Comparison of ENCODE assay signal across 11 mouse cellular contexts in the genomic region with DNA sequence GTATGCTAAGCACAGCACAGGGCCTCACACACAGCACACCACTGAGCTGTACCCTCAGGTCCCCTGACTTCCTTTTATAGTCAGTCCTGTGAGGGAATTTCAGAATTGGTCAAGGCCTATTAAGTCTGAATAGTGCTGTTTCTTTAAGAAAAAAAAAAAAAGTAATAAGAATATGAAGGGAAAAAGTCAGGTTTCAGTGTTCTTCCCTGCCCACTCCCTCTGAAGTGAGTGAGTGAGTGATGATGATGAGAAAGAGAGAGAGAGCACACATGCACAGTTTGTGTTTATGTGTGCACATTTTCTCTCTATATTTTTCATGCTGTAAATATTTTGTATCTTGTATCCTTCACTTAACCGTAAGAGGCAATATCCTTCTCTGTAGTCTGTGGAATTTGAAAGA. TPM values are rescaled to one million over a fixed set of nuclear protein-coding genes. Genes with fewer than 3 reads are reported as not detected.
DNase-seq lines count a peak whose midpoint lies in the region; ATAC-seq and TF ChIP-seq lines count a peak whose summit lies in the region.
"Had no signal": no experiment of that assay in that cellular context is flagged by ENCODE, and none has a peak within 500 bp of the region (broad histone marks: within the 10 kb centered on the region; RNA-seq: fewer than 3 reads in every experiment).

No protein-coding gene starts in this region.

- no peak for ATAC-seq in kidney, embryonic 14.5 days (ENCODE audit: low FRiP score, low TSS enrichment)
- ATAC-seq in liver, embryonic 13.5 days (ENCODE audit: low read depth), result peak; percentile 37; the same call in 1 of the 2 replicates

- no peak overlapping the region for H3K9ac ChIP-seq in kidney, embryonic 14.5 days (ENCODE audit: low read depth, low read length)
- H3K9ac ChIP-seq in CH12.LX (ENCODE audit: insufficient read depth, low read depth), result no peak overlapping the region
- H3K9ac ChIP-seq in liver, embryonic 13.5 days, result peak overlapping the region; percentile 47
- H3K9ac ChIP-seq: hindbrain, embryonic 15.5 days had no signal

- no peak overlapping the region for H3K4me2 ChIP-seq in kidney, embryonic 14.5 days (replicated peaks; ENCODE audit: low read depth, low read length)
- H3K4me2 ChIP-seq in CH12.LX (ENCODE audit: insufficient read depth, low read depth, poor library complexity, severe bottlenecking), result 0 out of 2 replicates have a peak overlapping the region, but pooled peaks have one; percentile 40
- peak overlapping the region; percentile 39 for H3K4me2 ChIP-seq in liver, embryonic 13.5 days
- H3K4me2 ChIP-seq: hindbrain, embryonic 15.5 days had no signal

- no peak overlapping the region for H3K4me3 ChIP-seq in kidney, embryonic 14.5 days (ENCODE audit: low read length)
- no peak overlapping the region for H3K4me3 ChIP-seq in CH12.LX (replicated peaks in 1 of 3; ENCODE audit: low read depth in 2 of 3, low read length in 2 of 3, poor library complexity in 1 of 3)
- no peak overlapping the region for H3K4me3 ChIP-seq in liver, embryonic 13.5 days (replicated peaks)
- H3K4me3 ChIP-seq: hindbrain, embryonic 15.5 days had no signal

- no peaks in the 10 kb centered on the region for H3K9me3 ChIP-seq in kidney, embryonic 14.5 days (ENCODE audit: control insufficient read depth, low read length)
- no peaks in the 10 kb centered on the region for H3K9me3 ChIP-seq in CH12.LX (replicated peaks; ENCODE audit: low read length)
- H3K9me3 ChIP-seq in liver, embryonic 13.5 days (replicated peaks), result no peaks in the 10 kb centered on the region
- H3K9me3 ChIP-seq: hindbrain, embryonic 15.5 days had no signal

- no peak for TF ChIP-seq CTCF in CH12.LX (conservative IDR thresholded peaks at IDR 0.05 in 1 of 2, IDR thresholded peaks at IDR 0.05 in 1 of 2; ENCODE audit: low read depth in 2 of 2, low read length in 2 of 2)

- no peak for TF ChIP-seq EP300 in CH12.LX (IDR thresholded peaks at IDR 0.05; ENCODE audit: low read length)

- in situ Hi-C loops in CH12.LX (cut with MboI; ENCODE audit: low pct_ligation_motif_present, low pct_unique_long_range_greater_than_20kb, low sequenced_read_pairs), result no loop called here

- 73% methylated on average over 1 of the region's 1 CpGs for WGBS in kidney, embryonic 14.5 days
- WGBS in liver, embryonic 13.5 days (ENCODE audit: insufficient replicate concordance), result 5% methylated on average over 1 of the region's 1 CpGs

- peaks cover 12% of the 10 kb centered on the region for H3K4me1 ChIP-seq in kidney, embryonic 14.5 days (ENCODE audit: control insufficient read depth, insufficient read depth, low read length)
- peaks cover 2 to 87% of the 10 kb centered on the region in 2 experiments; a peak in 3 of 4 replicates for H3K4me1 ChIP-seq in CH12.LX (ENCODE audit: control insufficient read depth in 1 of 2, insufficient read depth in 2 of 2)
- H3K4me1 ChIP-seq in liver, embryonic 13.5 days (replicated peaks), result peaks cover 35% of the 10 kb centered on the region

- no peaks in the 10 kb centered on the region for H3K36me3 ChIP-seq in kidney, embryonic 14.5 days (ENCODE audit: control insufficient read depth, insufficient read depth, low read length)
- peaks cover 2 to 72% of the 10 kb centered on the region in 2 experiments for H3K36me3 ChIP-seq in CH12.LX (replicated peaks in 1 of 2; ENCODE audit: control insufficient read depth in 1 of 2, insufficient read depth in 1 of 2, low read length in 1 of 2)
- H3K36me3 ChIP-seq in liver, embryonic 13.5 days, result no peaks in the 10 kb centered on the region
- H3K36me3 ChIP-seq: hindbrain, embryonic 15.5 days had no signal

- no peak for DNase-seq in kidney, postnatal 25 days
- DNase-seq in 3T3-L1 (ENCODE audit: low read depth, low spot score), result peak; percentile 51
- peak; percentile 20 for DNase-seq in CH12.LX (ENCODE audit: extremely low read depth)
- no peak for DNase-seq in liver, embryonic 13.5 days
- no peak for DNase-seq in cerebellum, adult 8-10 months
- DNase-seq in natural killer cell, adult 2 months (ENCODE audit: low spot score in 2 of 2), result no peak
- DNase-seq: cerebellum, postnatal 10 days; layer of hippocampus, adult 9-11 months; thymus, postnatal 36 days had no signal

- H3K27me3 ChIP-seq in kidney, embryonic 14.5 days (ENCODE audit: control insufficient read depth, insufficient read depth, low read length), result no peaks in the 10 kb centered on the region
- no peaks in the 10 kb centered on the region for H3K27me3 ChIP-seq in CH12.LX (replicated peaks)
- no peaks in the 10 kb centered on the region for H3K27me3 ChIP-seq in liver, embryonic 13.5 days
- H3K27me3 ChIP-seq: hindbrain, embryonic 15.5 days had no signal

- dilution Hi-C loops in CH12.LX (cut with MboI; ENCODE audit: extremely low pct_ligation_motif_present, extremely low pct_unique_long_range_greater_than_20kb, low sequenced_read_pairs), result no loop called here

- TF ChIP-seq POLR2A in CH12.LX (IDR thresholded peaks at IDR 0.05; ENCODE audit: low read depth, low read length), result no peak

- peak overlapping the region; percentile 12; the same call in 1 of the 2 replicates for H3K27ac ChIP-seq in kidney, embryonic 14.5 days (ENCODE audit: low read depth, low read length)
- no peak overlapping the region for H3K27ac ChIP-seq in CH12.LX (ENCODE audit: insufficient read depth, low read depth)
- H3K27ac ChIP-seq in liver, embryonic 13.5 days, result peak overlapping the region; percentile 71; the same call in 1 of the 2 replicates
- H3K27ac ChIP-seq: hindbrain, embryonic 15.5 days had no signal

- peaks cover 29% of the 10 kb centered on the region for H3K79me2 ChIP-seq in CH12.LX (replicated peaks; ENCODE audit: control insufficient read depth, extremely low read depth, insufficient read depth, poor library complexity, severe bottlenecking)

- no peak for TF ChIP-seq RAD21 in CH12.LX (IDR thresholded peaks at IDR 0.05; ENCODE audit: low read depth, low read length)

TF ChIP-seq in CH12.LX, 34 proteins besides CTCF, POLR2A, EP300 and RAD21:
- TF ChIP-seq NELFE (IDR thresholded peaks at IDR 0.05; ENCODE audit: low read depth, low read length) (no peak), ZNF384 (IDR thresholded peaks at IDR 0.05; ENCODE audit: low read depth, low read length) (peak; percentile 69), IRF4 (IDR thresholded peaks at IDR 0.05; ENCODE audit: low read depth, low read length) (no peak), USF2 (conservative IDR thresholded peaks at IDR 0.05; ENCODE audit: low read depth, low read length) (no peak), USF1 (IDR thresholded peaks at IDR 0.05; ENCODE audit: low read depth, low read length) (no peak), CHD1 (IDR thresholded peaks at IDR 0.05; ENCODE audit: low read depth, low read length) (no peak)

RNA-seq across cellular contexts. Expression of a gene that starts 11.0 kb away (rescaled TPM):
- 9.1 and 13.6 TPM in 2 replicates for polyA plus RNA-seq in kidney, embryonic 14.5 days (2014; fragmentation: Nextera tagmentation; extraction: Ambion mirVana)
- total RNA-seq in CH12.LX (2012; rRNA removed), result 36.3 and 37.4 TPM in 2 replicates
- total RNA-seq in CH12.LX (2014; rRNA removed), result 26.5 and 30.2 TPM in 2 replicates
- polyA plus RNA-seq in CH12.LX (2012; ENCODE audit: insufficient read length, low read depth), result 42.2 and 49.7 TPM in 2 replicates
- 3.3 and 3.8 TPM in 2 replicates for polyA plus RNA-seq in liver, embryonic 13.5 days (2015; fragmentation: Nextera tagmentation; extraction: Ambion mirVana)

RNA-seq across cellular contexts. Expression of a gene that starts 55.2 kb away (rescaled TPM):
- polyA plus RNA-seq in kidney, embryonic 14.5 days (2014; fragmentation: Nextera tagmentation; extraction: Ambion mirVana), result 166 and 186 TPM in 2 replicates
- 32.8 and 38.5 TPM in 2 replicates for total RNA-seq in CH12.LX (2012; rRNA removed)
- total RNA-seq in CH12.LX (2014; rRNA removed), result 153 and 159 TPM in 2 replicates
- polyA plus RNA-seq in CH12.LX (2012; ENCODE audit: insufficient read length, low read depth), result 54.9 and 56.8 TPM in 2 replicates
- 77.5 and 81.4 TPM in 2 replicates for polyA plus RNA-seq in liver, embryonic 13.5 days (2015; fragmentation: Nextera tagmentation; extraction: Ambion mirVana)

Comparison
In these comparisons a context has a peak if more than half of its experiments do, and no peak if none do; other contexts are left out.
1. DNase-seq: peak in 3T3-L1 (single experiment) and CH12.LX (single experiment); none in kidney, postnatal 25 days (0 of 2), liver, embryonic 13.5 days (single experiment), cerebellum, adult 8-10 months (single experiment) and natural killer cell, adult 2 months (0 of 2).